Mouse (Mus musculus) thymus, postnatal 0 days (tissue): ENCODE results near the gene Pttg1ip. TPM values are rescaled to one million over a fixed set of nuclear protein-coding genes. Genes with fewer than 3 reads are reported as not detected.
A peak's percentile ranks its signal among the peaks of the same experiment; 100 is the strongest.

ENCODE experiments used
- DNase-seq: peaks from one replicate; pipeline ENCODE4 v3.0.0-alpha.2; 2015; ENCODE audit warnings: low spot score
- polyA plus RNA-seq: library from polyadenylated mRNA; unstranded; fragments of >200 nt; fragmentation: Nextera tagmentation; extraction: Ambion mirVana; gene quantifications from 2 replicates; pipeline ENCODE4 v1.2.1, GENCODE M21; 2015

The Pttg1ip gene
- polyA plus RNA-seq, 1 experiment from 2014 or later, result 79.8 TPM

GRCm38 (mm10) chr10:77606855-77607254, 25.3 kb downstream of the Pttg1ip start:
- peak; percentile 58 for DNase-seq

- no peak for DNase-seq
Measured at GRCm38 (mm10) chr10:77607441-77607840, 25.9 kb downstream of the Pttg1ip start.

DNA sequence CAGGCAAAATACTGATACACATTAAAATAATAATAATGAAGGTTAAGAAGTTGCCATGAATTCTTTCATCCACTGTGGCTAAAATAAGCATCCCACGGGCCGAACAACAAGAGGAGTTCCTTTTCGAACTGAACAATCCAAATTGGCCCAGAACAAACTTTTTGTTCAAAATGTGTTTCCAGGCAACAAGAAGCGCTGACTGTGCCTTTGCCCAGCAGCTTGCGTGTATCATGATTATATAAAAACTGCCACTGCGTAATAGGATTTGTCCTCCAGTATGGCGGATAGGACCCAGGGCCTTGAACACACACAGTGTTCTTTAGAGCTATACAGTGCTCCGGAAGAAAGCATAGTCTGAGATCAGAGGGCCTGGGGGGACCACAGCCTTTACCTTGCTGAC, 27.1 kb downstream of the Pttg1ip start:
- no peak for DNase-seq

DNA sequence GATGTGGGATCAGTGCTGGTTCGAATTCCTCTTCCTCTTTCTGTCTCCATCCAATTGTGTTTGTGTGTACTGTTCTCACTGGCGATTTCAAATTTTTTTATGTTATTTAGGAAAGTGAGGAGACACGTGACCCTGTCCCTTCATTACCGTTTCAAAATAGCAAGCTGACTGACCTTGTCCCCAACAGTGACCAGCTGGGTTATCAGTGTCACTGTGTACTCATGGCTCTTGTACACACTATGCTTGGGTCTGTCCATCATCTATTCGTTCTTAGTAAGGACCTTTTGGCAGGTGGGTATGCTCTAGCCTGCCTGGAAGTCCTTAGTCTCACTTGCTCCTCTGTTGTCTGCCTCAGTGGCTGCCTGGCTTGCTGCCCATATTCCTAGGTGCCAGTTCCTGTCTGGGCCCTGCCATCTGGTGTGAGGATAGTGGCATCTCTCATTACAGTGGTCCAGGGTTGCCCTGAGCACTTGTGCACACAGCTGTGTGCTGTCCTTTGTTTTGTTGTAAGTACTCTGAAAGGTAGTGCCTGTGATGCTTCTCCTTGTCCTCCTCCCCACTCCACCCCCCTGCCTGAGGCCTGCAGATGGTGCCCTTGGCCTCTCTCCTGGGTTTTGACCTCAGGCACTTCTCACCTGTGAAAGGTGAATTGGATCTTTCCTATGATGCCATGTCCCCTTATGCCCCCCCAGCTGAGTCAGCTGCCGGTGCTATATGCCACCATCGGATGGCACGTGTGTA, 28.9 kb downstream of the Pttg1ip start:
- DNase-seq, result no peak

GRCm38 (mm10) chr10:77613409-77613808, 31.9 kb downstream of the Pttg1ip start:
- no peak for DNase-seq

- no peak for DNase-seq
Measured at GRCm38 (mm10) chr10:77615647-77616046, 34.1 kb downstream of the Pttg1ip start.

DNA sequence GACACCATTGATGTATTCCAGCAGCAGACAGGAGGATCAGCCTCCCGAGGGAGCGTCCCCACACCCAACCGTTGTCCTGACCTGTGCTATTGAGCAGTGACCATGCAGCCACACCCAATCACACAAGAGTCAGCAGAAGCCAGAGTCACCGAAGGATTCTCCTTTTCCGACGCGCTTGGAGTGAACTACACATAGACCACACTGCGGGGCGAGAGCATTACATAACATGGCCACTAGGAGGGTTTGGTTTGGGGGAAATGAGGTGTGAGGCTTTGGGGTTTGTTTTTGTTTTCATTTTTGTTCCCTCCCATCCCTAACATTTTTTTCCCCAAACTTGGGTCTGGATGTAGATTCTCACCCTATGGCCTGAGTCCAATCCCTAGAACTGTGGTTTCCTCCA, 34.6 kb downstream of the Pttg1ip start:
- DNase-seq, result no peak

DNA sequence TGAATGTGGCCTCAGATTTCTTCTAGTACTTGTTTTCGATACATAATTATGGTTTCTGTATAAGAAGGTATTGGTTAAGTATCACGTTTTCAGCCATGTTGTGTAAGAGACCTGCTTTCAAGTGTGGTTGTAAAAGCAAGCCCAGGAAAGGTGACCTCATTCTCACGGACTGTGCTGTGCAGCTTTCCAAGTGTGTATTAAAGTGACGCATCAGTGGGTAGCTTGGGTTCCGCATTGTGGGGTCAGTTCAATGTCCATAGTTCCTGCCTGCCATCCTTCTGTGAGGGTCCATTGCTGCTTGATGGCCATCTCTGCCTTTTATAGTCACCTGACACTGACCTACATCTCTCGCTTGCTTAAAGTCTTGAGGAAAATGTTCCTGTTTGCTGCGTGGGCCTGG, 35.4 kb downstream of the Pttg1ip start:
- DNase-seq, result no peak

GRCm38 (mm10) chr10:77621546-77621945, 40.0 kb downstream of the Pttg1ip start:
- DNase-seq, result no peak

DNA sequence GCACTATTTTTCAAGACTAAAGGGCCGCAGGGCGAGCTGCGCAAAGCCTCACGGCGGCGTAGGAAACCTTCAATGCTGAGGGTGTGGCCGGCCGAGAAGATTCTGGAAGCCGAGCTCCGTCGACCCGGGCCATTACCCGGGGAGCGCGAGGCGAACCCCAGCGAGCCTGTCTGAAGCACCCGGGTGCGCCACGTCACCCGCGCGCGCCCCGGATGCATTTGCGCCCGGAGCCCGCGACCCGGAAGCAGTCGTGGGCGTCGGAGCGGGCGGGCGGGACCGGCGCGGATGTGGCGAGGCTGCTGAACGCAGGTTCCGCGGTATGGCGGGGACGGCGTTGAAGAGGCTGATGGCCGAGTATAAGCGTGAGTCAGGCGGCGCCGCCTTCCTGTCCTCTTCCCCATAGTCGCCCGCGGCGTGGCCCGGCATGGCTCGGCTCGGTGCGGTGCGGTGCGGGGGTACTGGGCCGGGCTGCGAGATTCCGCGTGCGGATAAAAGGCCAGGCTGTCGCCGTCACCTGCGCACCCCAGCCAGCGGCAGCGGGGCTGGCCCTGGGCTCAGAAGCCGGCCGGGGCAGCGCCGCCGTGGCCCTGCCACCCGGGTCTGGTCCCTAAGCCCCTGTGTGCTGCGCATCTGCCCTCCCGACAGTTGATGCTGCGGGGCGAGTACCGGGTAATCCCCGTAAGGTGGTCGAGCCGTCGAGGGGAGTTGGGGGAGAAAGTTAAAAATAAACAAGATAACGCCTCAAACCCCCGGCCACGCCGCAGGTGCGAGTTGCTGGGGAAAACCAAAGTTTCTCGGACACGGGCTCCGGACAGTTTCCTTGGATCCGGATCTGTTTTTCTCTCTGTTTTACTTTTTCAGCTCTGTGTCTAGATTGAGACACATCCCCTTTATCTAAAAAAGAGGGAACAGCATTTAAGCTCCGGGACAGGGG, 40.8 kb downstream of the Pttg1ip start, which contains the start of gene Ube2g2:
Gene Ube2g2, plus strand, starts transcription at position 221 of the 934 bp plus-strand sequence.
- DNase-seq, result peak; percentile 97

DNA sequence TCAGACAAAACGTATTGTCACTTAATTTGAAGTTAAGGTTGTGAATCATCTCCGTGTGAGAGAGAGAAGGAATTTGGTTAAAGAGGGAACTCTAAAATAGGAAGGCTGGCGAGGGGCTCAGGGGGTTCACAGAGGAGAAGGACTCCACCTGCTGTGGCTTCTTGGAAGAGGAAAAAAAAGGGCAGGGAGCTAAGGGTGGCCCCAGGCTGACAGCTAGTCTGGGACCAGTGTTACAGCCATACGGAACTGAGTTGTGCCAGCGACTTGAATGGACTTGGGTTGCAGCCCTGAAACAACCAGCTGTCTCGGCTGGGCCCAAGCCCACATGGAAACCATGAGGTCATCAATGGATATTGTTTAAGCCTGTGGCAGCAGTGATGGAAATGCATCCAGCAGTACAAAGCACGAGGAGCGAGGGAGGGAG, 41.6 kb downstream of the Pttg1ip start:
- no peak for DNase-seq

DNA sequence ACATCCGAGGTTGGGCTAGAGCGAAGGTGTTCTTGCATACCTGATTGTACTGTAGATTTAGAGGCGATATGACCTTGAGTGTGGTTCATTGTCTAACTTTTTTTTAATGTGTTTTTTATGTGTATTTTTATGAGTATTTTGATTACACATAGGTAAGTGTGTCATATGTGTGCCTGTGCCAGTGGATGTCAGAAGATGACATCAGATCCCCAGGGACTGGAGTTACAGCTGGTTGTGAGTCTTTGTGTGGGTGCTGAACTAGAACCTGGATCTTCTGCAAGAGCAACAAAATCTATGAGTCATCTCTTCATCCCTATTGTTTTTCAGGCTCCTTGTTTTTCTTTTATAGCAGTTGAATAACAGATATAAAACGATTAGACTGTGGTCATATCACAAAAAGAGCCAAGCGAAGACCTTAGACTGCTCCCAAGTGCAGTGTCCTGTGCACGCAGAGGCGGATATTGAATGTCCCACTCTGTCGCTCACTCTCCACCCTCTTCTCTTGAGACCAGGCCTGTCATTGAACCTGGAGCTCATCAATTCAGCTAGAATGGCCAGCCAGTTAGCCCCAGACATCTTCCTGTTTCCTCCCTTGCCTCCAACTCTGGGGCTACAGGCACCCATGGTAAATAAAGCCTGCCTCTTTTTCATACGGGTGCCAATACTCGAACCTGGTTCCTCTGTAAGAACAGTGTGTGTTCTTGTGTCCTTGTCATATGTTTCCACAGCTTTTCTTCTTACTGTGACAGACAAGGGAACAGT, 42.3 kb downstream of the Pttg1ip start:
- no peak for DNase-seq

- no peak for DNase-seq
Measured at GRCm38 (mm10) chr10:77624570-77624995, 43.1 kb downstream of the Pttg1ip start.

- no peak for DNase-seq
Measured at GRCm38 (mm10) chr10:77626036-77626435, 44.5 kb downstream of the Pttg1ip start.

DNA sequence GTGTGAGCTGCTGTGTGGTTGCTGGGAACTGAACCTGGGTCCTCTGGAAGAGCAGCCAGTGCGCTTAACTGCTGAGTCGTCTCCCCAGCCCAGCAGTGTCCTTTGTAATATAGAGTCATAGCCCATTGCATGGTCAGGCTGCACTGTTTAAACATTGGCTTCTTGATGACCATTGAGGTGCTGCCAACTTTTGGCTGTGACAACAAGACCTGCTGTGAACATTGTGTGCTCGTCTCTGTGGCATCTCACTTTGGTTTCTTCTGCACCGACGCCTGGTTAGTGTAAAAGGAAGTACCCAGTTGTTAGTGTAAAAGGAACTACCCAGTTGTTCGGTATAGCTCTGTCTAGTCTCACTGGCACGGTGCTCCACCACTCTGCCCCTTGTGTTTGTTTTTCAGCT, 45.1 kb downstream of the Pttg1ip start:
- DNase-seq, result no peak

GRCm38 (mm10) chr10:77627497-77627896, 46.0 kb downstream of the Pttg1ip start:
- DNase-seq, result peak; percentile 84

GRCm38 (mm10) chr10:77629163-77629562, 47.6 kb downstream of the Pttg1ip start:
- no peak for DNase-seq

GRCm38 (mm10) chr10:77629970-77630369, 48.5 kb downstream of the Pttg1ip start:
- peak; percentile 27 for DNase-seq

- no peak for DNase-seq
Measured at GRCm38 (mm10) chr10:77634016-77634415, 52.5 kb downstream of the Pttg1ip start.

DNA sequence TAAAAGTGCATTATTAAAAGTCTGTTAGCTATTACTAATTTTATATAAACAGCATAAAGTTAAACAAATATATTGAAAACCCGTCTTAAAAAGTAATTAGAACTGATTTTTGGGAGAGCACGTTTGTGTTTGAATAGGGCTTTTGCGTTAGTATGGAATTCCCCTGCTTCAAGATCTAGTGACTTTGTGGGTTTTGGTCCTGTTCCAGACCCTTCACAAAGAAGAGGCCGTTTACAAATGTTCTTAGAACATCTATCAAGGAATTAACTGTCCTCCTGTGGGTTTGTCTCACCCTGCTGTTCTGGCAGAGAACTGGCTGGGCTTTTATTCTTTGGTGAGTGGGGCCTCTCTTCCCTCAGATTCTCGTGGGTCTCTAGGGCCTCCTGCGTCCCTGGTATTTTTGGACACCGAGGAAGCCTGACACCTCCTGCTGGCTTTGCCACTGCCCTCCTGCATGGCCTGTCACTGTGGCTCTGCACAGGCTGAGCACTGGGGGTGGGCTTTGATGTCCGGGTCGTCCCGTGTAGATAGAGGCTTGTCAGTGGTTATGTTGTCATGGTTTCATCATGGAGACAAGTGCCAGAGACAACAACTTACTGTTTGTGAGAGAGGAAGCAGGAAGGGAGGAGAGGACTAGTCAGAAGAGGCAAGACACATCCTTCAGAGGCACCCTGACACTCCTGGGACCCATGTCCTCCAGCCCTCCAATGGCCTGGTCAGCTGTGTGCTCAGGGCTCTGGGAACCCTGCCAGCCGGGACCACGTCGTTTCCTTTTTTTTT, 53.1 kb downstream of the Pttg1ip start:
- DNase-seq, result no peak
